Mouse (Mus musculus) heart, embryonic 15.5 days (tissue): ENCODE measurements around the gene Tmem120b. TPM values are rescaled to one million over a fixed set of nuclear protein-coding genes. Genes with fewer than 3 reads are reported as not detected.

ENCODE experiments used
- ATAC-seq: fragments of 200-750 bp; cut with Nextera tagmentation; replicated peaks from 2 replicates; pipeline ENCODE4 v1.8.0; 2017; ENCODE audit warnings: low read depth, moderate TSS enrichment; ENCODE audit not compliant: insufficient number of reproducible peaks, insufficient read depth, low FRiP score
- H3K27ac ChIP-seq: fragments of 300-500 bp; sonication (generic); 2 replicates; pipeline ENCODE4 v1.5.1; 2015; ENCODE audit warnings: mild to moderate bottlenecking, inconsistent platforms
- H3K27me3 ChIP-seq: fragments of 300-500 bp; sonication (generic); 2 replicates; pipeline ENCODE4 v1.6.1; 2015; ENCODE audit warnings: inconsistent platforms
- H3K36me3 ChIP-seq: fragments of 300-500 bp; sonication (generic); 2 replicates; pipeline ENCODE4 v1.6.1; 2015; ENCODE audit warnings: mild to moderate bottlenecking, inconsistent platforms
- H3K4me1 ChIP-seq: fragments of 300-500 bp; sonication (generic); replicated peaks from 2 replicates; pipeline ENCODE4 v1.6.1; 2015; ENCODE audit warnings: inconsistent platforms
- H3K4me2 ChIP-seq: fragments of 300-500 bp; sonication (generic); 2 replicates; pipeline ENCODE4 v1.6.1; 2015; ENCODE audit warnings: inconsistent platforms, mild to moderate bottlenecking, moderate library complexity
- H3K4me3 ChIP-seq: fragments of 300-500 bp; sonication (generic); 2 replicates; pipeline ENCODE4 v1.5.1; 2015; ENCODE audit warnings: mild to moderate bottlenecking, inconsistent platforms
- H3K9ac ChIP-seq: fragments of 300-500 bp; sonication (generic); 2 replicates; pipeline ENCODE4 v1.6.1; 2015; ENCODE audit warnings: mild to moderate bottlenecking, inconsistent platforms
- H3K9me3 ChIP-seq: fragments of 300-500 bp; sonication (generic); replicated peaks from 2 replicates; pipeline ENCODE4 v1.6.1; 2016; ENCODE audit warnings: inconsistent platforms
- WGBS: fragments of 180-500 bp; shearing (Covaris S2); methylation state at CpG from one replicate; pipeline ENCODE4 v1.1.7; 2015; ENCODE audit warnings: mixed read lengths; 5-methylcytosine and 5-hydroxymethylcytosine counted together
- polyA plus RNA-seq: library from polyadenylated mRNA; unstranded; fragments of >200 nt; fragmentation: Nextera tagmentation; extraction: Ambion mirVana; gene quantifications from 2 replicates; pipeline ENCODE4 v1.2.1, GENCODE M21; 2015

Gene Tmem120b
- polyA plus RNA-seq, 1 experiment from 2014 or later, result 11.3 TPM

GRCm38 (mm10) chr5:123117257-123117656, 49.0 kb downstream of the Tmem120b start:
- no peak for ATAC-seq
- Histone ChIP-seq H3K27ac (no peak overlapping the region), H3K9me3 (no peaks in the 10 kb centered on the region), H3K4me1 (no peaks in the 10 kb centered on the region), H3K27me3 (no peaks in the 10 kb centered on the region), H3K4me2 (no peak overlapping the region), H3K36me3 (no peaks in the 10 kb centered on the region), H3K4me3 (no peak overlapping the region), H3K9ac (no peak overlapping the region)
- 22% methylated on average over 10 of the region's 10 CpGs for WGBS

- Histone ChIP-seq H3K4me2 (no peak overlapping the region), H3K9ac (no peak overlapping the region), H3K27me3 (no peaks in the 10 kb centered on the region), H3K36me3 (no peaks in the 10 kb centered on the region), H3K27ac (no peak overlapping the region), H3K4me1 (no peaks in the 10 kb centered on the region), H3K4me3 (no peak overlapping the region), H3K9me3 (no peaks in the 10 kb centered on the region)
- 78% methylated on average over 8 of the region's 8 CpGs for WGBS
- no peak for ATAC-seq
These were observed 49.6 kb downstream of the Tmem120b start for GRCm38 (mm10) chr5:123117773-123118172.

- no peak overlapping the region for H3K9ac ChIP-seq
- no peak overlapping the region for H3K4me3 ChIP-seq
- no peaks in the 10 kb centered on the region for H3K27me3 ChIP-seq
- no peaks in the 10 kb centered on the region for H3K9me3 ChIP-seq
- no peak for ATAC-seq
- no peak overlapping the region for H3K4me2 ChIP-seq
- no peak overlapping the region for H3K27ac ChIP-seq
- no peaks in the 10 kb centered on the region for H3K4me1 ChIP-seq
- WGBS, result 67% methylated on average over 10 of the region's 10 CpGs
- no peaks in the 10 kb centered on the region for H3K36me3 ChIP-seq
These were observed 50.6 kb downstream of the Tmem120b start for GRCm38 (mm10) chr5:123118826-123119225.

- Histone ChIP-seq H3K9me3 (no peaks in the 10 kb centered on the region), H3K4me3 (no peak overlapping the region), H3K9ac (no peak overlapping the region), H3K27ac (no peak overlapping the region), H3K4me2 (no peak overlapping the region), H3K4me1 (peaks cover 5% of the 10 kb centered on the region), H3K27me3 (no peaks in the 10 kb centered on the region), H3K36me3 (no peaks in the 10 kb centered on the region)
- WGBS, result 73% methylated on average over 7 of the region's 7 CpGs
- ATAC-seq, result no peak
These were observed 52.5 kb downstream of the Tmem120b start for GRCm38 (mm10) chr5:123120624-123121215.

GRCm38 (mm10) chr5:123122181-123122580, 54.0 kb downstream of the Tmem120b start:
- H3K4me2 ChIP-seq, result no peak overlapping the region
- no peak overlapping the region for H3K4me3 ChIP-seq
- H3K9ac ChIP-seq, result no peak overlapping the region
- peaks cover 12% of the 10 kb centered on the region for H3K4me1 ChIP-seq
- no peak for ATAC-seq
- H3K27me3 ChIP-seq, result no peaks in the 10 kb centered on the region
- no peaks in the 10 kb centered on the region for H3K36me3 ChIP-seq
- H3K9me3 ChIP-seq, result no peaks in the 10 kb centered on the region
- WGBS, result 88% methylated on average over 4 of the region's 4 CpGs
- H3K27ac ChIP-seq, result no peak overlapping the region

GRCm38 (mm10) chr5:123125105-123125504, 56.9 kb downstream of the Tmem120b start:
- Histone ChIP-seq H3K9me3 (no peaks in the 10 kb centered on the region), H3K36me3 (no peaks in the 10 kb centered on the region), H3K4me2 (no peak overlapping the region), H3K27me3 (no peaks in the 10 kb centered on the region), H3K4me3 (no peak overlapping the region), H3K9ac (no peak overlapping the region), H3K27ac (no peak overlapping the region), H3K4me1 (peaks cover 19% of the 10 kb centered on the region)
- ATAC-seq, result no peak
- 80% methylated on average over 6 of the region's 6 CpGs for WGBS

- 59% methylated on average over 18 of the region's 18 CpGs for WGBS
- Histone ChIP-seq H3K36me3 (no peaks in the 10 kb centered on the region), H3K4me3 (no peak overlapping the region), H3K4me2 (no peak overlapping the region), H3K4me1 (peaks cover 19% of the 10 kb centered on the region), H3K27me3 (no peaks in the 10 kb centered on the region), H3K9me3 (no peaks in the 10 kb centered on the region), H3K9ac (no peak overlapping the region), H3K27ac (peak overlapping the region; percentile 20)
- ATAC-seq, result no peak; the same call in 1 of the 2 replicates
These were observed 57.6 kb downstream of the Tmem120b start for GRCm38 (mm10) chr5:123125638-123126406.

- H3K4me3 ChIP-seq, result no peak overlapping the region
- H3K27ac ChIP-seq, result no peak overlapping the region
- H3K27me3 ChIP-seq, result no peaks in the 10 kb centered on the region
- no peak for ATAC-seq
- no peaks in the 10 kb centered on the region for H3K9me3 ChIP-seq
- H3K4me1 ChIP-seq, result peaks cover 23% of the 10 kb centered on the region
- WGBS, result 76% methylated on average over 6 of the region's 6 CpGs
- H3K4me2 ChIP-seq, result no peak overlapping the region
- no peak overlapping the region for H3K9ac ChIP-seq
- no peaks in the 10 kb centered on the region for H3K36me3 ChIP-seq
These were observed 58.8 kb downstream of the Tmem120b start for GRCm38 (mm10) chr5:123127031-123127430.

GRCm38 (mm10) chr5:123128426-123129169, 60.4 kb downstream of the Tmem120b start:
- ATAC-seq, result no peak
- no peak overlapping the region for H3K9ac ChIP-seq
- no peaks in the 10 kb centered on the region for H3K36me3 ChIP-seq
- 47% methylated on average over 10 of the region's 10 CpGs for WGBS
- H3K4me2 ChIP-seq, result peak overlapping the region; percentile 29; the same call in 1 of the 2 replicates
- H3K4me3 ChIP-seq, result no peak overlapping the region
- H3K27ac ChIP-seq, result peak overlapping the region; percentile 51; the same call in 1 of the 2 replicates
- no peaks in the 10 kb centered on the region for H3K9me3 ChIP-seq
- H3K4me1 ChIP-seq, result peaks cover 38% of the 10 kb centered on the region
- H3K27me3 ChIP-seq, result no peaks in the 10 kb centered on the region

- no peak for ATAC-seq
- Histone ChIP-seq H3K9ac (no peak overlapping the region), H3K4me1 (peaks cover 44% of the 10 kb centered on the region), H3K4me3 (no peak overlapping the region), H3K27me3 (no peaks in the 10 kb centered on the region), H3K4me2 (no peak overlapping the region; the same call in 1 of the 2 replicates), H3K27ac (no peak overlapping the region), H3K9me3 (no peaks in the 10 kb centered on the region), H3K36me3 (no peaks in the 10 kb centered on the region)
- WGBS, result 78% methylated on average over 10 of the region's 10 CpGs
These were observed 61.0 kb downstream of the Tmem120b start for GRCm38 (mm10) chr5:123129170-123129757.
